Mouse (Mus musculus) thymus, adult 2 months (tissue): ENCODE data around the gene Utp11. TPM values are rescaled to one million over a fixed set of nuclear protein-coding genes. Genes with fewer than 3 reads are reported as not detected.

ENCODE experiments used
- DNase-seq: peaks from one replicate; pipeline ENCODE4 v3.0.0; 2021
- H3K27ac ChIP-seq: fragments of 200-500 bp; 2 replicates; pipeline ENCODE4 v1.5.1; 2012; ENCODE audit warnings: low read length, control low read depth; ENCODE audit not compliant: control insufficient read depth, insufficient read depth
- H3K27me3 ChIP-seq: fragments of 200-500 bp; 2 replicates; pipeline ENCODE4 v1.6.1; 2012; ENCODE audit warnings: mild to moderate bottlenecking, low read length, moderate library complexity, mixed read lengths; ENCODE audit not compliant: control insufficient read depth, insufficient read depth
- H3K36me3 ChIP-seq: fragments of 200-500 bp; 2 replicates; pipeline ENCODE4 v1.6.1; 2012; ENCODE audit warnings: mild to moderate bottlenecking, low read length, moderate library complexity; ENCODE audit not compliant: control insufficient read depth, insufficient read depth
- H3K4me1 ChIP-seq: fragments of 200-500 bp; replicated peaks from 2 replicates; pipeline ENCODE4 v1.6.1; 2012; ENCODE audit warnings: low read length; ENCODE audit not compliant: control insufficient read depth, insufficient read depth
- H3K4me3 ChIP-seq: fragments of 200-500 bp; 2 replicates; pipeline ENCODE4 v1.5.1; 2012; ENCODE audit warnings: mild to moderate bottlenecking, low read length, control low read depth, moderate library complexity; ENCODE audit not compliant: control insufficient read depth, insufficient read depth
- CTCF ChIP-seq: fragments of 200-500 bp; IDR thresholded peaks from 2 replicates; pipeline ENCODE4 v1.5.1; 2012; ENCODE audit warnings: mild to moderate bottlenecking, control low read depth, low read length, moderate library complexity, borderline replicate concordance; ENCODE audit not compliant: control insufficient read depth, poor library complexity, insufficient read depth; ENCODE audit errors: extremely low read depth
- POLR2A ChIP-seq: fragments of 200-500 bp; IDR thresholded peaks from 2 replicates; pipeline ENCODE4 v1.6.1; 2012; ENCODE audit warnings: mild to moderate bottlenecking, low read length, control low read depth, moderate library complexity; ENCODE audit not compliant: control insufficient read depth, poor library complexity, insufficient read depth; ENCODE audit errors: extremely low read depth
- WGBS: fragments of 180-500 bp; shearing (Covaris S2); methylation state at CpG from one replicate; pipeline ENCODE4 v1.1.7; 2018; 5-methylcytosine and 5-hydroxymethylcytosine counted together
- polyA plus RNA-seq: library from polyadenylated mRNA; depleted of rRNA; stranded (reverse); fragments of >200 nt; gene quantifications from 2 replicates; pipeline ENCODE4 v1.2.3, GENCODE M21; 2012

The Utp11 gene
- polyA plus RNA-seq, 1 experiment, result 6.3 TPM

- no peak for DNase-seq
- Histone ChIP-seq H3K4me1 (no peaks in the 10 kb centered on the region), H3K27me3 (peaks cover 11% of the 10 kb centered on the region), H3K4me3 (no peak overlapping the region), H3K36me3 (no peaks in the 10 kb centered on the region), H3K27ac (no peak overlapping the region)
- WGBS, result 87% methylated on average over 9 of the region's 9 CpGs
- no peak for TF ChIP-seq CTCF
- TF ChIP-seq POLR2A, result no peak
These were observed 29.2 kb downstream of the Utp11 start for GRCm38 (mm10) chr4:124664185-124664584.

GRCm38 (mm10) chr4:124663034-124663433 is 30.4 kb downstream of the Utp11 start:
- Histone ChIP-seq H3K4me1 (peaks cover 7% of the 10 kb centered on the region), H3K27ac (no peak overlapping the region), H3K4me3 (no peak overlapping the region), H3K36me3 (no peaks in the 10 kb centered on the region), H3K27me3 (peaks cover 18% of the 10 kb centered on the region)
- TF ChIP-seq CTCF, result no peak
- TF ChIP-seq POLR2A, result no peak
- 35% methylated on average over 3 of the region's 3 CpGs for WGBS
- DNase-seq, result no peak

DNA sequence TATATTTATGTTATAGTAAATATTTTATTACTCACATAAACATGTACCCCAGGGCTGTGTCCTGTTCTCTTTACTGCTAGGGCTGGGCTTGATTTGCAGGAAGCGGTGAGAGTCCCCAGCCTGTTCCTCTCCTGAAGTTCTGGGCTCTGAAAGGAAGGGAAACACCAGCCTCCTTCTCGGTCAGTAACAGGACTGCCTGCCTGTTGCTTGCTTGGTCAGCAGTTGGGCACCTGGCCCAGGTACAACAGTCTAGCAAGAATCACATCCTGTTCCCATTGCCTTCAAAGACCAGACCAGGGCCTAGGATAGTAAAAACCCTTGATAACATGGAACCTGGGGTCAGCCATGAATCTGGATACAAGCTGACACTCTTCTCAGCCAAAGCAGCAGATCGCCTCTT is 32.8 kb downstream of the Utp11 start:
- H3K4me1 ChIP-seq, result peaks cover 12% of the 10 kb centered on the region
- no peaks in the 10 kb centered on the region for H3K36me3 ChIP-seq
- H3K27me3 ChIP-seq, result peaks cover 32% of the 10 kb centered on the region
- TF ChIP-seq CTCF (no peak), POLR2A (no peak)
- DNase-seq, result no peak
- WGBS, result 46% methylated on average over 3 of the region's 3 CpGs
- H3K4me3 ChIP-seq, result no peak overlapping the region
- H3K27ac ChIP-seq, result no peak overlapping the region

DNA sequence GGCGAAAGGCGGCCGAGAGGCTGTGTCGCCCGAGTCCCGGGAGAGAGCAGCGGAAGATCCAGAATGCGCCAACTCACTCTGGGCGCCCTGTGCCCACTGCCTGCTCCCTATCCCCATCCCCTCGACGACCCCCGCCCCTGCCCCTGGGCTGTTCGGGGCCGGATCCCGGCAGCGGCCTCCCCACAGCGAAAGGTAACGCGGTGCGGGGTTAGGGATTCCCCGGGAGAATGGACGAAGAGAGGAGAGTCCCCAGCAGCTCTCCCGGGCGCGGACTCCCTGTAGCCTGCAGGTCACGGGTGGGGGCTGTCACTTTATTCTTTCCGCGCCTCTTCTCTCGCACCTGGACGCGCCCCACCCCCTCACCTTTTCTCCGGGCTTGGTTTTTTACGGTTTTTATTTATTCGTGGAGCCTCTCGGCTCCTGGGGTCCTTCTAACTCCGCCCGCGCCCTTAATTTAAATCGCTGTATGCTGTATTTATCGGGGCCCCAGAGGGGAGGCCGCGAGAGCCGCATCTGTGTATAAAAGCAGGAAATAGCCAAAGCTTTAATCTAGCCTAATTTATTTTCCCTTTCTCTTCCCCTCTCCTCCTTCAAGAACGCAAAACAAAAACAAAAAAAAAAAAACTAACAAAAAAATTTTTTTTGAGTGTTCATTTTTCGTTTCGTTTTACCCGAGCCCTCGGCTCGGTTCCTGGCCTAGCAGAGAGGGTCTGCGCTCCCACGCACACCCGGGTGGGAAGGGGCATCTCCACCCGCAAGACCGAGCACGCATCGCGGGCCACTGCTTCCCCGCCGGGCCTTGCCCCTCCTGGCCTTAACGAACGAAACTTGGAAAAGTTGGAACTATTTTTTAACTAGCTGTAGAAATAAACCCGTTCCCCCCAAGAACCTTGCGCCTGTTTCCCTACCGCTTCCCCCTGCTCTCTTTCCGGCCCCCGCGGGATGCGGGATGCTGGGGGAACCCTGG is 33.9 kb downstream of the Utp11 start:
- Histone ChIP-seq H3K27ac (no peak overlapping the region), H3K4me1 (peaks cover 12% of the 10 kb centered on the region), H3K4me3 (no peak overlapping the region), H3K27me3 (peaks cover 39% of the 10 kb centered on the region), H3K36me3 (no peaks in the 10 kb centered on the region)
- WGBS, result 5% methylated on average over 68 of the region's 68 CpGs
- TF ChIP-seq POLR2A (no peak), CTCF (no peak)
- DNase-seq, result no peak

DNA sequence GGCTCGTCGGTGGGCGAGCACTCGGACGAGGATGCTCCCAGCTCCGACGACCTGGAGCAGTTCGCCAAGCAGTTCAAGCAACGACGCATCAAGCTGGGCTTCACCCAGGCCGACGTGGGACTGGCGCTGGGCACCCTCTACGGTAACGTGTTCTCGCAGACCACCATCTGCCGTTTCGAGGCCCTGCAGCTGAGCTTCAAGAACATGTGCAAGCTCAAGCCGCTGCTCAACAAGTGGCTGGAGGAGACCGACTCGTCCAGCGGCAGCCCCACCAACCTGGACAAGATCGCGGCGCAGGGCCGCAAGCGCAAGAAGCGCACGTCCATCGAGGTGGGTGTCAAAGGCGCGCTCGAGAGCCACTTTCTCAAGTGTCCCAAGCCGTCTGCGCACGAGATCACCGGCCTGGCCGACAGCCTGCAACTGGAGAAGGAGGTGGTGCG is 35.0 kb downstream of the Utp11 start:
- no peak for TF ChIP-seq CTCF
- no peak for TF ChIP-seq POLR2A
- Histone ChIP-seq H3K27me3 (peaks cover 39% of the 10 kb centered on the region), H3K4me1 (peaks cover 12% of the 10 kb centered on the region), H3K36me3 (no peaks in the 10 kb centered on the region), H3K4me3 (no peak overlapping the region), H3K27ac (no peak overlapping the region)
- WGBS, result 7% methylated on average over 39 of the region's 39 CpGs
- no peak for DNase-seq

DNA sequence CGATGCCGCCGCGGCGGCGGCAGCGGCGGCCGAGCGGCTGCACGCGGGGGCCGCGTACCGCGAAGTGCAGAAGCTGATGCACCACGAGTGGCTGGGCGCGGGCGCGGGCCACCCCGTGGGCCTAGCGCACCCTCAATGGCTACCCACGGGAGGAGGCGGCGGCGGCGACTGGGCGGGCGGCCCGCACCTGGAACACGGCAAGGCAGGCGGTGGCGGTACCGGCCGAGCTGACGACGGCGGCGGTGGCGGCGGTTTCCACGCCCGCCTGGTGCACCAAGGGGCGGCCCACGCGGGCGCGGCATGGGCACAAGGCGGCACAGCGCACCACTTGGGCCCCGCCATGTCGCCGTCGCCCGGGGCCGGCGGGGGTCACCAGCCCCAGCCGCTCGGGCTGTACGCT is 35.6 kb downstream of the Utp11 start:
- 3% methylated on average over 56 of the region's 61 CpGs for WGBS
- Histone ChIP-seq H3K27ac (no peak overlapping the region), H3K4me3 (peak overlapping the region; percentile 41), H3K4me1 (peaks cover 12% of the 10 kb centered on the region), H3K27me3 (peaks cover 39% of the 10 kb centered on the region), H3K36me3 (no peaks in the 10 kb centered on the region)
- DNase-seq, result no peak
- TF ChIP-seq POLR2A (no peak), CTCF (no peak)

- Histone ChIP-seq H3K4me1 (peaks cover 12% of the 10 kb centered on the region), H3K27me3 (peaks cover 37% of the 10 kb centered on the region), H3K36me3 (no peaks in the 10 kb centered on the region), H3K4me3 (peak overlapping the region; percentile 67), H3K27ac (no peak overlapping the region)
- peak; percentile 77 for DNase-seq
- no peak for TF ChIP-seq POLR2A
- TF ChIP-seq CTCF, result no peak
- WGBS, result 2% methylated on average over 89 of the region's 92 CpGs
These were observed 36.3 kb downstream of the Utp11 start for GRCm38 (mm10) chr4:124656854-124657650.
